Mouse (Mus musculus) kidney, embryonic 15.5 days (tissue): ENCODE measurements at regions not wholly inside any gene's neighbourhood (a gene's known extent, or its start where the extent isn't known, plus 50 kb on each side); places are given as distances from the start of the nearest gene placed in this dataset.

Experiments used
- ATAC-seq: fragments of 200-750 bp; cut with Nextera tagmentation; replicated peaks from 2 replicates; pipeline ENCODE4 v1.8.0; 2017; ENCODE audit warnings: moderate TSS enrichment; ENCODE audit not compliant: low FRiP score
- H3K27ac ChIP-seq: fragments of 300-500 bp; sonication (generic); 2 replicates; pipeline ENCODE4 v1.5.1; 2015; ENCODE audit warnings: mild to moderate bottlenecking, inconsistent platforms
- H3K27me3 ChIP-seq: fragments of 300-500 bp; sonication (generic); 2 replicates; pipeline ENCODE4 v1.6.1; 2015; ENCODE audit warnings: inconsistent platforms
- H3K36me3 ChIP-seq: fragments of 300-500 bp; sonication (generic); 2 replicates; pipeline ENCODE4 v1.6.1; 2015; ENCODE audit warnings: inconsistent platforms
- H3K4me1 ChIP-seq: fragments of 300-500 bp; sonication (generic); 2 replicates; pipeline ENCODE4 v1.6.1; 2015; ENCODE audit warnings: inconsistent platforms
- H3K4me2 ChIP-seq: fragments of 300-500 bp; sonication (generic); 2 replicates; pipeline ENCODE4 v1.6.1; 2015; ENCODE audit warnings: moderate library complexity, mild to moderate bottlenecking, inconsistent platforms
- H3K4me3 ChIP-seq: fragments of 300-500 bp; sonication (generic); replicated peaks from 2 replicates; pipeline ENCODE4 v1.5.1; 2015; ENCODE audit warnings: mild to moderate bottlenecking, inconsistent platforms
- H3K9ac ChIP-seq: fragments of 300-500 bp; sonication (generic); 2 replicates; pipeline ENCODE4 v1.6.1; 2015; ENCODE audit warnings: mild to moderate bottlenecking, inconsistent platforms
- H3K9me3 ChIP-seq: fragments of 300-500 bp; sonication (generic); replicated peaks from 2 replicates; pipeline ENCODE4 v1.6.1; 2016; ENCODE audit warnings: inconsistent platforms
- WGBS: fragments of 180-500 bp; shearing (Covaris S2); methylation state at CpG from one replicate; pipeline ENCODE4 v1.1.7; 2015; ENCODE audit warnings: mixed read lengths; 5-methylcytosine and 5-hydroxymethylcytosine counted together

DNA sequence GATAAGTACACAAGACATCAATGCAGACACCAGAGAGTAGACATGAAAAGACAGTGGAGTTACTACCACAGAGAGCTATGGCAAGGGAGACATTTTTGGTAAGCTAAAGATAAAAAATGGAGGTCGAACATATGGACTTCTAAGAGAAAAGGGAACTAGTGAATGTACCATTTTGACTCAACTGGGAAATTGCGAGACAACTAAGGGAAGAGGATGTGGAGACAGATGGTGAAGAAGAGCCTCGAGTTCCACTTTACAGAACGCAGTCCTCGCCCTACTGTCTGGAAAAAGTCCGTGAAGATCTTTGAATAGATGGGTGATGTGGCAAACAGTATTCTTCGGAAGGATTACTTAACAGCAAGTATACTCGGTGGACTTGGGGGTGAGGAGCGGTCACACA is 181.2 kb upstream of the Mpped2 start:
- no peak overlapping the region for H3K9ac ChIP-seq
- H3K27ac ChIP-seq, result no peak overlapping the region
- WGBS, result 85% methylated on average over 9 of the region's 9 CpGs
- H3K36me3 ChIP-seq, result no peaks in the 10 kb centered on the region
- H3K9me3 ChIP-seq, result no peaks in the 10 kb centered on the region
- H3K4me3 ChIP-seq, result no peak overlapping the region
- H3K27me3 ChIP-seq, result 0 out of 2 replicates have a peak, but pooled peaks cover 3% of the 10 kb centered on the region
- ATAC-seq, result no peak
- no peak overlapping the region for H3K4me2 ChIP-seq
- peaks cover 3% of the 10 kb centered on the region; the same call in 1 of the 2 replicates for H3K4me1 ChIP-seq

DNA sequence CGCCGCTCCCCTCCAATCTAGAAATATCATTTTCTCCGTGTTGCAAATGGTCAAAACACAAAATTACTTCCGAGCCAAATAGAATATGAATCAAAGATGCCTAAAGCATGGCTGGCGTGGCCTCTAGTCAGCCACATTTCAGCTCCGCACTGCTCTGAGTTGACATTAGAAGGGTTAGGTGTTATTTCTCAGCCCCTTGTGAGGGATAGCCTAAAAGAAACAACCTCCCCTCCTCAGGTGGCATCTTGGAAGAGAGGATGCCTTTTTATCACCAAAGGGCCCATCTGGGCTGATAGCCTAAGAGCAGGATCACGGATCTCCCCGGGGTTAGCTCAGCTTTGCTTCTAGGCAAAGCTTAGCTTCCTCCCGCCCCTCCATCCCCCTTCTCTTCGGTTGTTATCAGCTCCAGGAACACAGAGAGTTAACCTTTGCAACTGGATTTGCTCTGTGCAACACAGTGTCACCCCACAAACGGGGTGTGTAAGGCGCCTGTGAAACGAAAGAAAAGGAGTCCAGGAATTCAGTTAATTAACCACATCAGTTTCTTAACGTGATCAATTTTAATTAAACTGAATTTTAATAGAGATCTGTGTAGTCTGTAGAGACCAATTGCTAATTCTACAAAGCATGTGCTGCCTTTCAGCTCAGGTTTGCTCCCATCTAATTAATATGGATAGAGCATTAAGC is 180.6 kb upstream of the Mpped2 start:
- Histone ChIP-seq H3K36me3 (no peaks in the 10 kb centered on the region), H3K27me3 (0 out of 2 replicates have a peak, but pooled peaks cover 3% of the 10 kb centered on the region), H3K4me1 (peaks cover 3% of the 10 kb centered on the region; the same call in 1 of the 2 replicates), H3K9ac (no peak overlapping the region), H3K9me3 (no peaks in the 10 kb centered on the region), H3K27ac (no peak overlapping the region), H3K4me2 (no peak overlapping the region), H3K4me3 (no peak overlapping the region)
- WGBS, result 42% methylated on average over 14 of the region's 14 CpGs
- ATAC-seq, result no peak

DNA sequence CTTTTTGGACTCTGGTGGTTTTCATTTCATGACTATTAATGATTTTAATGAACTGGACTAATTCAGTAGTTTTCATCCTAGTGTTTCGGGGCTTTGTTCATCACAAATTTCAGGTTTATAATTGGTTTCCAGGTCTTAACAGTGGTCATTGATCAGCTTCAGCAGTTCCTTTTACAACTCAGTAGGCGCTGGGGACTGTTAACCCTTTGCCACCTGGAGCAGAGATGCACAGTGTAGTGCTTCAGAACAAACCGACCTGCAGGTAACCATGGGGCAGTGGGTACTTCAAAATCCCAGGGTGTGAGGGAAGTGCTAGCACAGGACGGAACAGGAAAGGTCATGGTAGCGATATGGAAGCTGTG is 180.1 kb upstream of the Mpped2 start:
- no peak overlapping the region for H3K4me3 ChIP-seq
- no peak overlapping the region for H3K9ac ChIP-seq
- 0 out of 2 replicates have a peak, but pooled peaks cover 3% of the 10 kb centered on the region for H3K27me3 ChIP-seq
- WGBS, result 40% methylated on average over 5 of the region's 5 CpGs
- peaks cover 3% of the 10 kb centered on the region; the same call in 1 of the 2 replicates for H3K4me1 ChIP-seq
- H3K4me2 ChIP-seq, result no peak overlapping the region
- no peaks in the 10 kb centered on the region for H3K9me3 ChIP-seq
- no peak for ATAC-seq
- no peaks in the 10 kb centered on the region for H3K36me3 ChIP-seq
- no peak overlapping the region for H3K27ac ChIP-seq

DNA sequence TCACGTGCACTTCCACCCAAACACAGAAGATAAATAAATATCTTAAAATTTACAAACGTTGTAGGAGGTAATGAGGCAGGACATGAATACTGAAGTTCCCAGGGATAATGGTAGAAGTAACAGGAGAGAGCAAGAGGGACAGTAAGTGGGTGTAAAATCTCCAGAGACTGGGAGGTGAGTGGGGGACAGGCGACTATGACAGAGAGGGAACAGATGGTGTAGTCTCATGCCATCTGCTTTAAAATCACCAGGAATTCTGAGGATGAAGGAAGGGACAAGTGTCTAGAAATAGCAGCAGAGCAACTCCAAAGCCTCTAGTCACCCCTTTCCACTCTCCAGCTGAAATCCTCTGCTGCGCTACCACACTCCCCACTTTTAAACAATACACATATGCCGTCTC is 175.8 kb upstream of the Mpped2 start:
- no peak for ATAC-seq
- Histone ChIP-seq H3K9me3 (no peaks in the 10 kb centered on the region), H3K4me1 (peaks cover 3% of the 10 kb centered on the region; the same call in 1 of the 2 replicates), H3K27me3 (0 out of 2 replicates have a peak, but pooled peaks cover 3% of the 10 kb centered on the region), H3K4me2 (no peak overlapping the region), H3K27ac (no peak overlapping the region), H3K36me3 (no peaks in the 10 kb centered on the region), H3K9ac (no peak overlapping the region), H3K4me3 (no peak overlapping the region)
- WGBS, result 70% methylated on average over 5 of the region's 5 CpGs

DNA sequence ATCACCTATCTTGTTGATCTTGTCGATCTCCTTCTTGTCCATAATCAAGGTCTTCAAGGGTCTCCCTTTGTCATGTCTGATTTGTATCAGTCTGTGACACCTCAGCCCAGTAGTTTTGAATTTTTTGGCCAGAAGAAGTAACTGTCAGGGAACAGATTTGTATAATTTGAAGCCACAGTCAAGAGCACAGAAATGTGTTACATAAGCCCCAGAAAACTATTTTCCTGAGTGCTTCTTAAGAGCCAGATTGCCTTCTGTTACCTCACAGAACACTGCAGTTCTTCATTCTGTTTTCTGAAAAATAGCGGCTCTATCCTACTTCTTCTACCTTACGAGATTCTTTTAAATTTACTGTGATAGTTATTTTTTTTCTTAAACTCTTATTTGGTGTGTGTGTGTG is 170.1 kb upstream of the Mpped2 start:
- 90% methylated on average over 3 of the region's 3 CpGs for WGBS
- Histone ChIP-seq H3K4me3 (no peak overlapping the region), H3K9me3 (no peaks in the 10 kb centered on the region), H3K4me2 (no peak overlapping the region), H3K36me3 (no peaks in the 10 kb centered on the region), H3K9ac (no peak overlapping the region), H3K27ac (no peak overlapping the region), H3K4me1 (peaks cover 4% of the 10 kb centered on the region), H3K27me3 (no peaks in the 10 kb centered on the region)
- ATAC-seq, result no peak

DNA sequence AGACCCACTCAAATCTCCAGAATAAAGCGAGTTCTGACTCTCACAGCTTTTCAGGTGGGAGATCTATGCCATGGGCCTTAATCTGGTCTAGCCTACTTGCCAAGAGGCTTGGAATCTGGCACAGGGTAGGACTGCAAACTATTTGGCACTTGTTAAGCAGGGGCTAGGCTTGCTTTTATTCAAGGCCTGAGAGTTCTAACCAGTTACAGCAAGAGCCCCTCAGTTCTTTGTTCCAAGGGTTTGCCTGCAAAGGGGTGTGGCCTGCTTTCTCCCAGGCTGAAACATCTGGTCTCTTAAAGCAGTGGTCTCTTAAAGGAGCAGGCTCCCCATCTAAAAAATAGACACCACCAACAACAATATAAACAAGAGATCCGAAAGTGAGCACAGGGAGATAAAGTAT is 166.1 kb upstream of the Mpped2 start:
- ATAC-seq, result peak; percentile 44; the same call in 1 of the 2 replicates
- no peaks in the 10 kb centered on the region for H3K27me3 ChIP-seq
- 64% methylated on average over 2 of the region's 2 CpGs for WGBS
- no peaks in the 10 kb centered on the region for H3K9me3 ChIP-seq
- peaks cover 9% of the 10 kb centered on the region for H3K4me1 ChIP-seq
- no peak overlapping the region for H3K9ac ChIP-seq
- H3K4me2 ChIP-seq, result no peak overlapping the region
- H3K4me3 ChIP-seq, result no peak overlapping the region
- no peaks in the 10 kb centered on the region for H3K36me3 ChIP-seq
- no peak overlapping the region; the same call in 1 of the 2 replicates for H3K27ac ChIP-seq

DNA sequence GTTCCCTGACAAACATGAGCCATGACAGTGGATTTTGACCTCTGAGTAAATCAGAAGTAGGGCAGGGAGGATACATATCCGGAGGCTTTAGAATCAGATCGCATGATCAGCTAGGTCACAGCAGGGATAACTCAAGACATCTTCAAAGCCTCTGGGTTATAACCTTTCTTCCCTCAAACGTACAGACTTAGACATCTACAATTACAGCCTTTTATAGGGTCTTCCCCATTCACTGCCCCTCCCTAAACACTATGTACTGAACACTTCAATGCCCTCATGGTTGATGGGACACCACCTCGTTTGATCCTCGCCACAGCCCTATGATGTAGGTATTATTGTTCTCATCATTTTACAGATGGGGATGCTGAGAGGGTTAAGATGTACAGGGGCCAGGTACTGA is 163.8 kb upstream of the Mpped2 start:
- no peaks in the 10 kb centered on the region for H3K9me3 ChIP-seq
- H3K36me3 ChIP-seq, result no peaks in the 10 kb centered on the region
- H3K9ac ChIP-seq, result no peak overlapping the region
- no peaks in the 10 kb centered on the region for H3K27me3 ChIP-seq
- no peak overlapping the region for H3K4me3 ChIP-seq
- no peak overlapping the region for H3K27ac ChIP-seq
- peaks cover 9% of the 10 kb centered on the region for H3K4me1 ChIP-seq
- 31% methylated on average over 5 of the region's 5 CpGs for WGBS
- ATAC-seq, result peak; percentile 87
- H3K4me2 ChIP-seq, result no peak overlapping the region

DNA sequence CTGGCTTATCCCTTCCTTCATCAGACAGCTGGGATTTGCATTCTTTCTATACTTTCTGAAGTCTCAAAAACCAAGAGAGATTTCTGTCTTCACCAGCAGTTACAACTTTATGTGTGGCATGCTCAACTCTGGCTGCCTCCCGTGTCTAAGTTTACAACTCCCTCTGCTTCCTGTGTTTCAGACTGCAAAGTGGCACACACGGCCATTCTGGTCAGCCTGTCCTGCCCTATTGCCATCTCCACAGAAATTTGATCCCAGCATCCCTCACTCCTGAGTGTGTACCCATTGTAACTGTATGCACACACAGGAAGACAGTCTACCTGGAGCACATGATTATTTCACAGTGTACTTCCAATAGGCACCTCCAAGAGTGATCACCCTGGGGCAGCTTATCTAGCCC is 163.3 kb upstream of the Mpped2 start:
- no peak overlapping the region for H3K4me2 ChIP-seq
- peaks cover 9% of the 10 kb centered on the region for H3K4me1 ChIP-seq
- 0 out of 2 replicates have a peak, but pooled peaks have one; percentile 7 for ATAC-seq
- no peaks in the 10 kb centered on the region for H3K9me3 ChIP-seq
- no peaks in the 10 kb centered on the region for H3K27me3 ChIP-seq
- no peaks in the 10 kb centered on the region for H3K36me3 ChIP-seq
- WGBS, result 17% methylated on average over 2 of the region's 2 CpGs
- H3K4me3 ChIP-seq, result no peak overlapping the region
- no peak overlapping the region for H3K27ac ChIP-seq
- no peak overlapping the region for H3K9ac ChIP-seq

DNA sequence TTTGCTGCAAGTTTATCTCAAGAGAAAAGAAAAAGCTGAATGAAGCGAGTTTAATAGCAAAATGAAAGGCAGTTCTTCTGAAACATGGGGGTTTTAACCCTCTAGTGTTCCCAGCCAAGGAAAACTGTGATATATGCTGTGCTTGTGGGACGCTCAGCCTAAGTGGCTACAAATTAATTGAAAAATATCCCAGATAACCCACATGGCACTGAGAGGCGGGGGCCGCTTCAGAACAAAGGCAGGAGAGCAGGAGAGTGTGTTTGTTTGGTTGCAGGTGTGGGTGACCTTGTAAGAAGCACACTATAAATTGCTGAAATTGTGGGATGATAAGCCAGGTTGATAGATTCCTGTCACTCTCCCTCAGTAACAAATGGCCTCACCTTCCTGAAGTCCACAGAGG is 154.7 kb upstream of the Mpped2 start:
- 62% methylated on average over 4 of the region's 4 CpGs for WGBS
- Histone ChIP-seq H3K27me3 (0 out of 2 replicates have a peak, but pooled peaks cover 3% of the 10 kb centered on the region), H3K4me3 (no peak overlapping the region), H3K4me1 (0 out of 2 replicates have a peak, but pooled peaks cover 2% of the 10 kb centered on the region), H3K36me3 (no peaks in the 10 kb centered on the region), H3K9ac (no peak overlapping the region), H3K27ac (no peak overlapping the region), H3K4me2 (no peak overlapping the region), H3K9me3 (no peaks in the 10 kb centered on the region)
- ATAC-seq, result no peak

DNA sequence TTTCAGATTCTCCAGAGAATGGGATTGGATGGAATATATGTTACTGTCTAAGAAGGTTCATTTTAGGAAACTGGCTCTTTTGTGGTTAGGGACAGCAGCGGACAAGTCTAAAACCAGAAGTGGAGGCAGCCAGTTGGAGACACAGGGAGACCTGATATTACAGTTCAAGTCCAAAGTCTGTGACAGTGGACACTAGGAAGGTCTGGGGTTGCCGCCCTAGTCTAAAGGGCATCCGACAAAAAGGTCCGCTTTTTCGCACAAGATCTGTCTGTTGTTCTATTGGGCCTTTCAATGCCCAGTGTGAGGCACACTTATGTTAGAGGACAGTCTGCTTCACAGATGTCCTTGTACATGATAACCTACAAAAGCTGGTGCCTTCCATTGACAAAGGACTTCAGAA is 152.9 kb upstream of the Mpped2 start:
- Histone ChIP-seq H3K27me3 (0 out of 2 replicates have a peak, but pooled peaks cover 3% of the 10 kb centered on the region), H3K36me3 (no peaks in the 10 kb centered on the region), H3K9ac (no peak overlapping the region), H3K4me2 (no peak overlapping the region), H3K27ac (no peak overlapping the region), H3K4me3 (no peak overlapping the region), H3K4me1 (0 out of 2 replicates have a peak, but pooled peaks cover 2% of the 10 kb centered on the region), H3K9me3 (no peaks in the 10 kb centered on the region)
- ATAC-seq, result no peak
- 97% methylated on average over 5 of the region's 5 CpGs for WGBS

DNA sequence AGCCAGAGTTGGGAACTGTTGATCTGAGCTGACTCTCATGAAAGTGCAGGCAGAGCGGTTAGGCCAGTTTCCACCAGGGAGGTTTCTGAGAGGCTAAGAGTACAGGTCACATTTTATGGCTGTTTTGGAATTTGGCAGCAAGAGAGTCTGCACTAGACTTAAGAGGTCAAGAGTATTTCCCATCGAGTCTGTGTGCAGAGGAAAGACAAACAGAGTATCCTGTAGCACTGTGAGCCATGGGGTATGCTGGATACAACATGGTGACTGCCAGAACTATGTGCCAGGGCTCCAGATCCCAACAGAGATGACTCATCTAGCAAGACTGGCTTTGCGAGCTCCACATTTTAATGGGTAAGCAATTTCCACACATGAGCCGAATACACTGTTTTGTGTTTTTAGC is 146.0 kb upstream of the Mpped2 start:
- Histone ChIP-seq H3K4me2 (no peak overlapping the region), H3K27me3 (no peaks in the 10 kb centered on the region), H3K9me3 (no peaks in the 10 kb centered on the region), H3K36me3 (no peaks in the 10 kb centered on the region), H3K4me3 (no peak overlapping the region), H3K27ac (no peak overlapping the region), H3K9ac (no peak overlapping the region), H3K4me1 (0 out of 2 replicates have a peak, but pooled peaks cover 5% of the 10 kb centered on the region)
- WGBS, result 44% methylated on average over 4 of the region's 4 CpGs
- ATAC-seq, result 0 out of 2 replicates have a peak, but pooled peaks have one; percentile 43

DNA sequence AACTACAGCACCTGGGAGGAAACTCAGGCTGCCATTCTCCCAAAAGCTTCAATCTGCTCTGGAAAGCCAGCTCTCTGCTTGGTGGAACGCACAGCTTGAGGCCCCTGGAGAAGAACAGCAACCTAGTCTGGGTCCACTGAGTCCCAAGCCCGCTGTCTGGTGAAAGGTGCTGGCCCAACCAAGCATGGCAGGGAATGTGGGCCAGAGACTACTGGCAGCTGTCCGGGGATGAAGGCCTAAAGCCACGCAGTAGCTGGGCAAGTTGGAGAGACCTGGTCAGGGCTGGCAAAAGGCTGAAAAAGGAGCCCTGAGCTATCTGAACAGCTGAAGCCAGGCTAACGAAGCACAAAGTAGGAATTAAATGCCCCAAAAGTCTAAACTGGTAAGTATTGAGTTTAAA is 139.4 kb upstream of the Mpped2 start:
- Histone ChIP-seq H3K4me3 (no peak overlapping the region), H3K36me3 (no peaks in the 10 kb centered on the region), H3K9ac (no peak overlapping the region), H3K9me3 (no peaks in the 10 kb centered on the region), H3K27me3 (no peaks in the 10 kb centered on the region), H3K4me1 (no peaks in the 10 kb centered on the region), H3K4me2 (no peak overlapping the region), H3K27ac (no peak overlapping the region)
- no peak for ATAC-seq
- WGBS, result 76% methylated on average over 5 of the region's 5 CpGs
